Mouse (Mus musculus): ENCODE measurements around the gene Relb. TPM values are rescaled to one million over a fixed set of nuclear protein-coding genes. Genes with fewer than 3 reads are reported as not detected.

Gene Relb
- polyA plus RNA-seq (2017; shearing (Covaris generic)) = 100 to 1,000 TPM in 1 of 2 experiments, 10 to 100 TPM in 1; 95.9 to 105 TPM

DNA sequence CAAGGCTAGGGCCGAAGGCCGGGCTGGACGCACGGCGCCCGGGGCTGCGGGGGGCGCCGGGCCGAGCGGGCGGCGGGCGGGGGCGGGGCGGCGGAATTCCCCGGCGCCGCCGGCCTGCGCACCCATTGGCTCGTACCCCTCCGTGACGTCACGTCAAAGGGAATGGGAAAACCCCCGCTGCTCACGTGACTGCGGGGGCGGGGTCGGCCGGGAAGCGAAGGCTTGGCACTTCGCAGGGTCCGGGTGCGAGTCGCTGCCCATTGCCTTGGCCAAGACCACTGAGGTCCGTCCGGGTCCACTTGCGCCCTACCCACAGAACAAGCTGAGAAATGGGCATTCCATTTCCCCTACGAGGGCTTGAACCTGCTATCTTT is at the start of gene Relb:
Gene Relb, minus strand, starts transcription at position 78 of the 374 bp plus-strand sequence.

DNA sequence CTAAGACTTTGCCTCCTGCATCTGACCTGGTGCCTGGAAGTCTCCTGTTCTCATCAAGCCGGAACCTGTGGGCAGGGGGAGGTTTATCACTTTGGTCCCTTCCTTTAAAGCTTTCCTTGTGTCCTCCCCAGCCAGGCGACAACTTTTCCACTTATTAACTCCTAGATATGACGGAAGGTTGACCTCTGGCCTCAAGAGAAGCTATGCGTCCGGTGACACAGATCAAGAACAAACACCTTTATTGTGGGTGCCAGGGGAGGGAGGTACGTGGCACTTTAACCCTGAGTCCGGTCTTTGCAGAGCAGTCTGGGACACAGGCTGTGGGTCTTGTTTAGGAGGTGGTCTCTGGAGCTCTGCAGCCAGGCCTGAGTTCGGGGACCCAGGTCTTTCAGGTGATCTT is 48.6 kb upstream of the Relb start, which contains the start of gene Apoc2:
Gene Apoc2, minus strand, starts transcription at position 70 of the 400 bp plus-strand sequence.

DNA sequence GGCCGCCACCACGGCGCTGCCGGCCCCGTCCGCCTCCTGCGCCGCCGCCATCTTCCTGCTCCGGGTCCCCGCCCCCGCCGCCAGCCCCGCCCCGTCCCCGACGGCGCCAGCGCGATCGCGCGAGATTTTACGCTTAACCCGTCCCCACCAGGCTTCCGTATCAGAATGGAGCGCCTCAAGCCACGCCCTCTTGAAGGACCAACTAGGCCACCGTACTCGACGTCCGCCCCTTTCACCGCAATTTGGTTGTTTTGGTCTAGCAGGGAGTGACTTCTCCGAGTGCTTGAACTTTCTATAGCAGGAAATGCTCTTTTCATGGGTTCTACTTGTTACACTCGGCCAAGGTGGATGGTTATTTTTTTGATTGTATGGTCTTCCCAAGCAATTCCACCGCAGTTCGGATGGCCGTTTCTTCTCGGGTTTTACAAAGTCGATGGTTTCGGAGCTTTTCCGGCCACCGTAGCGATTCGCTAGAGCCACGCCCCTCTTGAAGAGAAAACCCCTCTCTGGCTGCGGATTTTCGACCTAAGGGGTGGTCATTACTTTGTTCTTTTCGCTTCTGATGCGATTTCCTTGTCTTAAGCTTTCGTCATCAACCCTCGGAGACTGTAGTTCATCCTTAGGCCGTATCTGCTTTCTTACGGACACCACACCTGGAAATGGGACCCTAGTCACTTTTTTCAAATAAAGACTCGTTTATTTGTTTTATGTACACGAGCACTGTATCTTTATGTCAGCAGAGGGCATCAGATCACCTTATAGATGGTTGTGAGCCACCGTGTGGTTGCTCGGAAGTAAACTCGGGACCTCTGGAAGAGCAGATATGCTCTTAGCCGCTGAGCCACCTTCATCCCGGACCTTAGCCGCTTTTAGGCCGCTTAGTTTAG is 36.0 kb upstream of the Relb start, which contains the start of gene Clptm1:
Gene Clptm1, minus strand, starts transcription at position 79 of the 887 bp plus-strand sequence.

DNA sequence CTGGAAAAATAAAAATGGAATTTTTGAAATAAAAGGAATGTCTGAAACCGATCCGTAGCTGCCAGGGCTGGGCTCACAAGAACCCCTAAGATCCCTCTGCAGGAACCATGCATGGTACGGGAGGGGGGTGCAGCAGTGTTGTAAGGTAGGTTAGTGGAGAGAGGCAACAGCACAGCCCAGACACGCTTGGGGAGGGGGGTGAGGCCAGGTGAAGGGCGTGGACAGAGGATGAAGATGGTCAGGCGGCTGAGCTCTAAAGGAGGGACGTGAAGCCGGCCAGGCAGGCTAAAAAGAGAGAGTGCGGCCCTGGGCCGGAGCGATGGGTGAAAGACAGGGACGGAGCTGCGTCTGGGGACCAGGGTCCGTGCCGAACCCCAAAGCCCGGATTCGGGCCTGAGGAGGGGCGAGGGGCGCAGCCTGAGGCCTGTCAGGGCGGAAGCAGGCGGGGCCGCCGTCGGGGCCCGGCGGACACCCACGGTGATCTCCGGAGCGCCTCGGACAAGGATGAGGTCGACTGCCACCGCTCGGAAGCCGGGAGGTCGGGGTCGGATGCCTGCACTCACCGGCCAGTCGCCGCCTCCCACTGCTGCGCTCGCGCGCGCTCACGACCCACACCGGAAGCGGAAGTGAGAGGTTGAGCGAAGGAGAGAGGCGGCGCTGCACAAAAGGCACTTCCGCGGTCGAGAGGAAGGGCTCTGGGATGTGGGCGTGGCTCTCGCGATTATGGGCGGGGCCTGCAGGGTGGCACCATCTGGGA is 25.2 kb downstream of the Relb start, which contains the start of gene Clasrp:
Gene Clasrp, minus strand, starts transcription at position 638 of the 757 bp plus-strand sequence.

DNA sequence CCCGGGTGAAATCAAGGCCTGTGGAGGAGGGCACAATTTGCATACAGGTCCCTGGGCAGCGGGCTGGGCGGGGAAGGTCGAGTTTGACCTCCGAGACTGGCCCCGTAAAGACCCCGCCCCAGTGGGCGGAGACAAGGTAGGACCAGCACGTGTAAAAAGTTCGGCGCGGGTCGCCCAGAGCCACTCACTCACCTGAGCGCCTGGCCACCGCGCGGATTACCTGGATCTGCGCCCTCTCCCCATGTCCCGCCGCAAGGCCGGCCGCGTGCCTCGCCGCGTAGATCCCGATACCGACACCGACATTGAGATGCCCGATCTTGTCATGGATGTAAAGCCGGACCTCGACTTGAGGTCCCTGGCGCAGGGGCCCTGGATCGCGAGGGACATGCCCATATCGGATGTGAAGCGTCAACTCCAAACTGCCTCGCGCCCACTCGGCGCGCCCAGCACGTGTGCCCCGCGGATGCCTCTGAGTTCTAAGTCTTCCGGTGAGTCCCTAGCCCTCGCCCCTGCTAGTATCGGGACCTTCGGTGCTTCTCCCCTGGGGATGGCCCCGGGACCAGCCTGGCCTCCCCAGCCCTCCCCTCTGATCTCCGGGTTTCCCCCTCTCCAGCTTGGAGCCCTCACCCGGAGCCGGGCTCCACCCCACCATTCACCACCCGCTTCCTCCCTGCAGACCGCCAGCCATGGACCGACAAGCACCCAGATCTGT is 51.9 kb downstream of the Relb start, which contains the start of the genes Zfp296 and Gemin7:
Gene Zfp296, plus strand, starts transcription at position 147 of the 712 bp plus-strand sequence.
Gene Gemin7, minus strand, starts transcription at position 455 of the 712 bp plus-strand sequence.

DNA sequence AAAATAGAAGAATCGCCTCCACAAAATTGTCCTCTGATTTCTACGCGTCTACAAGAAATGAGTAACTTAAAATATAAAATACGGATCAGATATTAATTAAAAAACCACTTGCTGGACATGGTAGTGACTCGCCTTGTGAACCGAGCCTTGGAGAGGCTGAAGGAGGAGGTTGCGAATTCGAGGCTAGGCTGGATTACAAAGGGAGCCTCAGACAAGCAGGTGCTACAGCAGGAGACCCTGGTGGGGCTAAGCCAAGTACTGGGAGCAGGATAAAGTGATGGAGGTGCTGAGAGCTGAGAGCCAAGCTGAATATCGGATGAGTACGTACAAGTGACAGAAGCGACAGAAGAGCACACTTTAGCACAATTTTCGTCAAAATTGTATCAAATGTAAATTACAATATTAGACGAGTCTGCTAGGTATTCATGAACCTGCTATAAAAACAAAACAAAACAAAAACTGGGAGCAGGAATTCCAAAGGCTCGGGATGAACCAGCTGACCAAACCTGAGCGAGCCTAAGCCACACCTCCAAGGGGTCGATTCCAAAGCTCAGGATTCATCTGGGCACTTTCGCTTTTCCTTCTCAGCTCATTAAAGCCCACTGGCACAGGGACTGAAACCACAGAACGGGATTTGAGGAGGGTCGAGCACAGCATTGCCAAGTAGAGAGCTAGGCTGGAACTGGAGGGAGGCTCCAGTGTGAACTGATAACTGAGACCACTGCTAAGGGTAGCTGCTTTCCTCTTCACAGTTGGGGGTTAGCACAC is 66.4 kb downstream of the Relb start, which contains the start of gene Ppp1r37:
Gene Ppp1r37, minus strand, starts transcription at position 434 of the 768 bp plus-strand sequence.

Other genes with a start within 250 kb of the Relb start
- 10 to 100 TPM in 1 of 2 experiments, 1 to 10 TPM in 1; 9.8 to 12.6 TPM for gene Ercc2, start 247.4 kb downstream of the Relb start, polyA plus RNA-seq (2017; shearing (Covaris generic))
- gene Klc3, start 225.3 kb downstream of the Relb start, polyA plus RNA-seq (2017; shearing (Covaris generic)) = 10 to 100 TPM; 12.0 to 18.6 TPM
- 1 to 10 TPM in 1 of 2 experiments, under 1 TPM in 1; 0.45 to 2.1 TPM for gene Ckm, start 224.7 kb downstream of the Relb start, polyA plus RNA-seq (2017; shearing (Covaris generic))
- gene Mark4, start 170.6 kb downstream of the Relb start, polyA plus RNA-seq (2017; shearing (Covaris generic)) = 1 to 10 TPM; 6.1 to 8.5 TPM
- gene Exoc3l2, start 166.1 kb downstream of the Relb start, polyA plus RNA-seq (2017; shearing (Covaris generic)) = under 1 TPM in 1 of 2 experiments, not detected in 1; 0.09 TPM
- gene Bloc1s3, start 121.1 kb downstream of the Relb start, polyA plus RNA-seq (2017; shearing (Covaris generic)) = 1 to 10 TPM; 9.1 to 9.8 TPM
- gene Trappc6a, start 121.0 kb downstream of the Relb start, polyA plus RNA-seq (2017; shearing (Covaris generic)) = 100 to 1,000 TPM in 1 of 2 experiments, 10 to 100 TPM in 1; 79.0 to 101 TPM
- under 1 TPM in 1 of 2 experiments, not detected in 1; 0.60 TPM for gene Nkpd1, start 111.6 kb downstream of the Relb start, polyA plus RNA-seq (2017; shearing (Covaris generic))
- 10 to 100 TPM; 15.7 to 15.9 TPM for gene Ppp1r37, start 66.4 kb downstream of the Relb start, polyA plus RNA-seq (2017; shearing (Covaris generic))
- gene Zfp296, start 52.2 kb downstream of the Relb start, polyA plus RNA-seq (2017; shearing (Covaris generic)) = 1 to 10 TPM in 1 of 2 experiments, under 1 TPM in 1; 0.94 to 1.7 TPM
- 100 to 1,000 TPM; 111 to 136 TPM for gene Gemin7, start 51.8 kb downstream of the Relb start, polyA plus RNA-seq (2017; shearing (Covaris generic))
- gene Clasrp, start 25.0 kb downstream of the Relb start, polyA plus RNA-seq (2017; shearing (Covaris generic)) = 10 to 100 TPM; 59.6 to 76.8 TPM
- gene Clptm1, start 35.6 kb upstream of the Relb start, polyA plus RNA-seq (2017; shearing (Covaris generic)) = 100 to 1,000 TPM; 150 to 152 TPM
- gene Apoc2, start 48.5 kb upstream of the Relb start, polyA plus RNA-seq (2017; shearing (Covaris generic)) = not detected
- gene Gm44805, start 52.0 kb upstream of the Relb start, polyA plus RNA-seq (2017; shearing (Covaris generic)) = not detected
- gene Apoc4, start 52.0 kb upstream of the Relb start, polyA plus RNA-seq (2017; shearing (Covaris generic)) = under 1 TPM in 1 of 2 experiments, not detected in 1; 0.07 TPM
- 1 to 10 TPM in 1 of 2 experiments, not detected in 1; 1.5 TPM for gene Apoc1, start 63.2 kb upstream of the Relb start, polyA plus RNA-seq (2017; shearing (Covaris generic))
- 10 to 100 TPM; 10.9 to 46.1 TPM for gene Apoe, start 69.8 kb upstream of the Relb start, polyA plus RNA-seq (2017; shearing (Covaris generic))
- gene Tomm40, start 86.0 kb upstream of the Relb start, polyA plus RNA-seq (2017; shearing (Covaris generic)) = 10 to 100 TPM; 74.3 to 77.1 TPM
- under 1 TPM; 0.10 to 0.84 TPM for gene Nectin2, start 121.0 kb upstream of the Relb start, polyA plus RNA-seq (2017; shearing (Covaris generic))
- gene Bcam, start 141.6 kb upstream of the Relb start, polyA plus RNA-seq (2017; shearing (Covaris generic)) = 10 to 100 TPM in 1 of 2 experiments, 1 to 10 TPM in 1; 2.3 to 15.9 TPM
- 1 to 10 TPM in 1 of 2 experiments, under 1 TPM in 1; 0.25 to 1.3 TPM for gene Cblc, start 167.4 kb upstream of the Relb start, polyA plus RNA-seq (2017; shearing (Covaris generic))
- gene Bcl3, start 193.3 kb upstream of the Relb start, polyA plus RNA-seq (2017; shearing (Covaris generic)) = 100 to 1,000 TPM in 1 of 2 experiments, 10 to 100 TPM in 1; 88.9 to 130 TPM
- not detected for gene Gm19345, start 222.6 kb upstream of the Relb start, polyA plus RNA-seq (2017; shearing (Covaris generic))
- under 1 TPM in 1 of 2 experiments, not detected in 1; 0.10 TPM for gene Ceacam16, start 231.9 kb upstream of the Relb start, polyA plus RNA-seq (2017; shearing (Covaris generic))

Measured in inflammation-experienced regulatory T-cells (primary cell).